Mouse (Mus musculus): ENCODE results near the gene C8a.

The C8a gene

GRCm38 (mm10) chr4:104838342-104838741 lies 37.9 kb downstream of the C8a start:
- DNase-seq: no peak

- no peak for DNase-seq
These were observed 41.1 kb downstream of the C8a start for GRCm38 (mm10) chr4:104835096-104835495.

- DNase-seq: peak; percentile 61
These were observed 47.3 kb downstream of the C8a start for GRCm38 (mm10) chr4:104828939-104829338.

GRCm38 (mm10) chr4:104824381-104825077 lies 51.7 kb downstream of the C8a start:
- DNase-seq: peak; percentile 34

GRCm38 (mm10) chr4:104823597-104824101 lies 52.5 kb downstream of the C8a start:
- no peak for DNase-seq

- DNase-seq: no peak
These were observed 56.3 kb downstream of the C8a start for GRCm38 (mm10) chr4:104819891-104820290.

GRCm38 (mm10) chr4:104818986-104819385 lies 57.2 kb downstream of the C8a start:
- no peak for DNase-seq

- DNase-seq: peak; percentile 23
These were observed 58.7 kb downstream of the C8a start for GRCm38 (mm10) chr4:104817509-104817908.

- DNase-seq: no peak
These were observed 59.5 kb downstream of the C8a start for GRCm38 (mm10) chr4:104816519-104817232.

- no peak for DNase-seq
These were observed 62.6 kb downstream of the C8a start for GRCm38 (mm10) chr4:104813617-104814016.

- DNase-seq: no peak
These were observed 65.4 kb downstream of the C8a start for GRCm38 (mm10) chr4:104810710-104811286.

- no peak for DNase-seq
These were observed 70.6 kb downstream of the C8a start for GRCm38 (mm10) chr4:104805414-104806257.

- no peak for DNase-seq
These were observed 72.1 kb downstream of the C8a start for GRCm38 (mm10) chr4:104804100-104804499.

- no peak for DNase-seq
These were observed 74.6 kb downstream of the C8a start for GRCm38 (mm10) chr4:104801625-104802024.

- DNase-seq: no peak
These were observed 77.2 kb downstream of the C8a start for GRCm38 (mm10) chr4:104798951-104799350.

GRCm38 (mm10) chr4:104792111-104792510 lies 84.1 kb downstream of the C8a start:
- no peak for DNase-seq

GRCm38 (mm10) chr4:104782346-104782745 lies 93.9 kb downstream of the C8a start:
- DNase-seq: no peak

GRCm38 (mm10) chr4:104781441-104781840 lies 94.8 kb downstream of the C8a start:
- no peak for DNase-seq

- no peak for DNase-seq
These were observed 96.7 kb downstream of the C8a start for GRCm38 (mm10) chr4:104779460-104779859.

GRCm38 (mm10) chr4:104775601-104776000 lies 100.6 kb downstream of the C8a start:
- no peak for DNase-seq

- no peak for DNase-seq
These were observed 105.9 kb downstream of the C8a start for GRCm38 (mm10) chr4:104770331-104770730.

- no peak for DNase-seq
These were observed 106.6 kb downstream of the C8a start for GRCm38 (mm10) chr4:104769602-104770001.

GRCm38 (mm10) chr4:104768190-104768589 lies 108.0 kb downstream of the C8a start:
- no peak for DNase-seq
